Mouse (Mus musculus): Measurements from ENCODE around the gene Xylt2. TPM values are rescaled to one million over a fixed set of nuclear protein-coding genes. Genes with fewer than 3 reads are reported as not detected.
"Not testable (repeated sequence)": the region's sequence is repeated elsewhere in the genome, so short reads cannot be mapped to it uniquely, and the experiment has no call there.

Gene Xylt2
- 16.0 and 22.1 TPM in 2 replicates for total RNA-seq (2021)
- long read RNA-seq, transcript Xylt2-201 (11 exons, 3,442 nt) = major isoform, 49 of 67 reads
- long read RNA-seq, partial matches to known transcripts = 9 of 67 reads
- long read RNA-seq, other reads (novel, unspliced or antisense) = 9 of 67 reads

DNA sequence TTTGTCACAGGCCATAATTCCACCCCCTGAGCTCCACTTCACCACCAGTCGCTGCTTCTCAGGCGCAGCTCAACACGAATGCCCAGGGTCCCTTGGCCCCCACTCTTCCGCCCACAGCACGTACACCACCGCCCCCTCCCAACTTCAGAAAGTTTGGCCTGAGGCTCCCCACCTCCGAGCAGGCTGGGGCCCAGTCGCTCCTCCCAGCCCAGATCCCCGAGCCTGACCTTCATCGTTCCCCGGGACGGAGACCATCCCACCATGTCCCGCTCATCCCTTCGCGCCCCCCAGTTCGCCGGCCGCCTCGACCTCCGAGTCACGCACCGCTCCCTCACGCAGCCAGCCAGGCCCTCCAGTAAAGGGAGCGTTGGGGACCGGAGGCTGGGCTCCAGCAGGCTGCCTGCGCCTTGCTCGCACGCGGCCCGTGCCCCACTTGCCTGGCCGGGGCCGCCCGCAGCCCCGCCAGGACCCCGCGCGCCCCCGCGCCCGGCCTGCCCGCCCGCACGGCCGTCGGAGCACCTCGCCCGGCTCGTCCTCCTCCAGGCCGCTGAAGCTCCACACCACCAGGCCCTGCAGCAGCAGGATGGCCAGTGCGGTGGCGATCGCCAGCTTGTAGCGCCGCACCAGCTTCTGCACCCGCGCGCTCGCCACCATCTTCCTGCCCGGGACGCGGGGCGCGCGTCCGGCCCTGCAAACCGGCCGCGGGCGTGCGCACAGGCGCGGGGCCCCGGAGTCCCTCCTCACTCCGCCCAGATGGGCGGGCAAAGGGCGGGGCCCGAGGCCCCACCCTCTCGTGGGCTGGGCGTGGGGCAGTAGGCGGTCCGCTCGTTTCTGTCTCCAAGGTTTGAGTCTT, at the start of gene Xylt2:
Gene Xylt2 (minus strand): TSS at position 762 of the 853 bp plus-strand sequence.
- peak; percentile 94 for DNase-seq

DNA sequence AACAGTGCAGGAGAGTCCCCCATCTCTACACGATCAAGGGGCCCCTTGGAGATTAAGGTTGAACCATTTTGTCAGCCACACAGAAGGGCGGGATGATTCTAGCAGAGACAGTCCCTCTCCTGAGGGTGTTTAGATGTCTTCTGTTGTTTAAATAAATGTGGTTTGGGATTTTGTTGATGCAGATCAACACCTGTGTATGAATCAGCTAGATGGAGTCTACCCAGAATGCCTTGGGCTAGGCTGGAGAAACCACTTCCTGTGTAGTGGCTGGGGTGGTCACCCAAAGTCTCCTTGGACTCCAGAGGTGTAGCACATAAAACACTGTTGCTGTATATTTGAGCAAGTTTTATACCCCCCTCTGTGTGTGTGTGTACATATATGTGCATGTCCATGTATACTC, 41.9 kb upstream of the Xylt2 start:
- no peak for DNase-seq

- DNase-seq = no peak
Observed at GRCm38 (mm10) chr11:94718113-94718909, 41.0 kb upstream of the Xylt2 start.

DNA sequence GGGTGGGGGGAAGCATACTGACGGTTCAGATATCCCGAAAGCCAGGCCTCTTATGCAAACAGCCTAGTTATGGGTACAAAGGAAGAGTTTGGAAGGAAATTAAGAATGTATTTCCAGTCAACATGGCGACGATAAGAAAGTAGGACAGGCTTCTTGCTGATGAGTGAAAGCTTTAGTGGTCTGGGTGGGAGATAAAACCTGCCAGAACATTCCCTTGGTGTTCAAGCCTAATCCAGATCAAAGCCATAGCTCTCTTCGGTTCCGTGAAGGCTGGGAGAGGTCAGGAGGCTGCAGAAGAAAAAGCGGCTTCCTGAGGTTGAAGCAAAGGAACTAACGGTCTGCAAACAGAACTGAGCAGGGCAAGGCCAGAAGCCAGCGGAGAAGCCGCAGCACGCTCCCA, 39.9 kb upstream of the Xylt2 start:
- DNase-seq = no peak

DNA sequence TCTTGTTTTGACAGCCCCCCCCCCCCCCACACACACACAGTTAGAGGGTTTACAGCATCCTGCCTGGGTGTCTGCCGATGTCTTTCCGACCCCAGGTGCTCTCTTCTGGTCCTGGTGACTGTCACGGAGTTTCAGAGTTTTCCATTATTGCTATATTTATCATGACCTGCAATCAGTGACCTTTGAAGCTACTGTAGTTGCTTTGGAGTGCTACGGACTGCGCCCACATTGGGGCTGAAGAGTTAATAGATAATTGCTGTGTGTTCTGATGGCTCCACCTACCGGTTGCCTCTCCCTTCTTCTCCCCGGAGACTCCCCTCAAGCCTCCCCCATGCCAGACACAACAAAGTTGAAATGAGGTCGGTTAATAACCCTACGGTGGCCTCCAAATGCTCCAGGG, 39.4 kb upstream of the Xylt2 start:
- peak; percentile 47 for DNase-seq

- no peak for DNase-seq
Observed at GRCm38 (mm10) chr11:94715622-94716021, 38.3 kb upstream of the Xylt2 start.

- DNase-seq = no peak
Observed at GRCm38 (mm10) chr11:94713246-94713860, 36.0 kb upstream of the Xylt2 start.

DNA sequence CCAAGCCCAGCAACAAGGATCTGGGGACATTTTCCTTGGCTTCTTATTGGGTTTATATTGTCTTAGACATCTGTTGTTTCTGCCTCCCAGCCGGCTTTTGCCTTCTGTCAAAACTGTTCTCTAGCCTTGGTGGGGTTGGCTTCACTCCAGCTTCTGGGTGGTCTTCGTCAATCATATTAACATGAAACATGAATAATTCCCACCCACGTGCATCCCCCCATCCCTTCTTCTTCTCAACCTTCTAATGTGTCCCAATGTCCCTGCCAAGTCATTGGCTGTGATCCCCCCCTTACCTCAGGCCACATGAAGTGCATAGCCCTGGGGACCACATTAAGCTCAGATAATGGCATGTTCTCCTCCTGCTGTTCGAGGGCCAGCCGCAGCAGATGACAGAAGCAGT, 27.2 kb upstream of the Xylt2 start, which contains the start of gene Gm11541:
Gene Gm11541 (minus strand): TSS at position 28 of the 400 bp plus-strand sequence.
- DNase-seq = no peak

GRCm38 (mm10) chr11:94704020-94704419, 26.7 kb upstream of the Xylt2 start:
- DNase-seq = no peak

- no peak for DNase-seq
Observed at GRCm38 (mm10) chr11:94702216-94702610, 24.9 kb upstream of the Xylt2 start.

DNA sequence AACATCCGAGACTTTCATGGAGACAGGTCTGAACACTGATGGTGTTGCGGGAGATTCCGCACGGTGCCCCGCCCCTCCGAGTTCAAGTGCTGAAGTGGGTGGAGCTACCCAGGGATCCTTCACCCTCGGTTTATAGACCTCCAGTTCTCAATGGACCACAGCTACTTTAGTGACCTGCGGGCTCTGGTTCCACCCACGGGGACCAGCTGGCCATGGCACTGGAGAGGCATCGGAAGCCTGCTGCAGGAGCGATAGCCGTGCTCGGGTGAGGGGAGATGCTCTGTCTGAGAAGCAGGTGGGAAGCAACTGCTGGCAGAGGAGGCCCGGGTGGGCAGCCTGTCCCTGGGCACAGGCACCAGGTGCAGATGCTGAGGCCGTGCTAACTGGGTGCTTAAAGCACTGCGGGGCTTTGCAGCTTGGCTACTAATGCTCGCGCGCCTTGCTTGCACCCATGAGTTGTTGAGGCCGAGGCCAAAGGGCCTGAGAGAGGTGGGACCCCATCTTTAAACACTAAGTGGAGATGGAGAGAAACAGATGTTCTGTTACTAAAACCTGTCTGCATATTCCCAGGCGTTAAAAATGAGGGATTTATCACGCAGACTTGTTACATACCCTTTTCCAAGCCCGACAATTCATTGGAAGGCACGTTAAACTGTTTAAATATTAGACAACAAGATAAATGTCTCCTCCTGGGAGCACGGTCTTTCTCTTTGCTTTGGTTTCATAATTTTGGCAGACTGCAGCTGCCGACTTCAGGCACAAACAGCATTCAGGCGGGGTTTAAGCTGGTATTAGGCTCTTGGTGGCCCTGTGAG, 24.3 kb upstream of the Xylt2 start:
- no peak for DNase-seq

- no peak for DNase-seq
Observed at GRCm38 (mm10) chr11:94699399-94699798, 22.1 kb upstream of the Xylt2 start.

DNA sequence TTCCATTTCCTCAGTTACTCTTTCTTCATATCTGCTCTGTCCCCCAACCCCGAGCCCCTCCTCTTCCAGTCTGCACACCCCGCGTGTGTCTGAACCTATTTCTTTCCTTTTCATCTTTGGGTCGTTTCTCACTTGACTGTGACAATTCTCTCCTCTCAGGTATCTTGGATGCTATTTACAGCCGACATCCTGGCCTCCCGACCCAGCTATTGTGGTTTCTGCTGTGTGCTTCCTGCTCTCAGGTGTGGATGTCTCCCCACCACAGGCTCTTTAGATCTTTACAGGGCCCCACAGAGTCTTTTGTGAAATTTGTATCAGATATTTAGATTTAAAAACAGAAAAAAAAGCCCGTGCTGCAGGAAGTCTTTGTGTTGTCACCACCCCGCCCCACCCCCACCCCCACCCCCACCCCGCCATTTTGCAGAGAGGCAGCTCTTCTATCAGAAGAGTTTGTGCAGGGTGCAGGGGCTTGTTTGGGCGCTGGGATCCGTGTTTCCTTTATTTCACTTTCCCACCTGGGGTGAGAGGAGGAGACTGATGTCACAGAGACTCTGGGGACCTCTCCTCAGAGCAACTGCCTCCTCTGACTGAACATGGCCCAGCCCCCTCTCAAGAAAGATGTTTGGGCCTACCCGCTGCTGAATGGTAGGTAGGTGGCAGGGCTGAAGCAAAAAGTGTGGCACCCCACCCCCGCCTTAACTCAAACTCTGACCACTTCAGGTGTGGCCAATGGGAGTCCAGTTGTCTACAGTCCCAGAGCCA, 20.6 kb upstream of the Xylt2 start:
- DNase-seq = no peak

DNA sequence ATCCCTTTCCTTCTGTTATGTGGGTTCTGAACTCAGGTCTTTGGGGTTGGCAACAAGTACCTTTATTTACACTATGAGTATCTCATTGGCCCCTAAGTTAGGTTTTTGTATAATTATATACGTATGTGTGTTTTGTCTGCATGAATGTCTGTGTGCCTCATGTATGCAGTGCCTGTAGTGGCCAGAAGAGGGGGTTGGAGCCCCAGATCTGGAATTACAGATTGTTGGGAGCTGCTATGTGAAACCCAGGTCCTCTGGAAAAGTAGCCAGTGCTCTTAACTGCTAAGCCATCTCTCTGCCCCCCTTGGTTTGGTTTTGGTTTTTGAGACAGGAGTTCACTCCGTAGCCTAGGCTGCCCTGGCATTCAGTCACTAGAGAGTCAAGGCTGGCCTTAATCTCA, 19.8 kb upstream of the Xylt2 start:
- DNase-seq = no peak

- no peak for DNase-seq
Observed at GRCm38 (mm10) chr11:94695508-94695907, 18.2 kb upstream of the Xylt2 start.

DNA sequence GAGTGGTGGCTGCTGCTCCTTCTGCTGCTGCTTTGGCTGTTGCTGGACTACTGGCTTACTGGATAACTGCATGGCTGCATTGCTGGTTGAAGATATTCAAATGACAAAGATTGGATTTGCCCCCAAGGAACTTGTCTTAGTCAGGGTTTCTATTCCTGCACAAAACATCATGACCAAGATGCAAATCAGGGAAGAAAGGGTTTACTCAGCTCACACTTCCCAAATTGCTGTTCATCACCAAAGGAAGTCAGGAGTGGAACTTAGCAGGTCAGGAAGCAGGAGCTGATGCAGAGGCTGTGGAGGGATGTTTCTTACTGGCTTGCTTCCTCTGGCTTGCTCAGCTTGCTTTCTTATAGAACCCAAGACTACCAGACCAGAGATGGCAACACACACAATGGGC, 15.2 kb upstream of the Xylt2 start:
- not testable (repeated sequence) for DNase-seq

- no peak for DNase-seq
Observed at GRCm38 (mm10) chr11:94687178-94687577, 9.9 kb upstream of the Xylt2 start.

- DNase-seq = no peak
Observed at GRCm38 (mm10) chr11:94682427-94682826, 5.1 kb upstream of the Xylt2 start.

DNA sequence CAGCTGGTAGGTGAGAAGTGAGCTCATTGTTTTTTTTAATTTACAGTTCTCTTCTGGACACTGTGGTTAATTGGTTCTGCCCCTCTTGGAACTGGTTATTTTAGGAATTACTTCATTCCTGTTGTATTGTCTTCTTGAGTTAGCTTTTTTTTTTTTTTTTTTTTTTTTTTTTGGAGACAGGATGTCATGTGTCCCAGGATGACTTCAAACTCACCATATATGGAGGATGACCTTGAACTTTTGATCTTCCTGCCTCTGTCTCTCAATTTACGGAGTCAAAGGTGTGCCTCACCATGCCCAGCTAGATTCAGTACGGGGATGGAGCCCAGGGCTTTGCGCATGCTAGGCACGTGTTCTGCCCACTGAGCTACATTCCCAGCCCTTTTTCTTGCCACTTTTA, 4.3 kb upstream of the Xylt2 start:
- no peak for DNase-seq

DNA sequence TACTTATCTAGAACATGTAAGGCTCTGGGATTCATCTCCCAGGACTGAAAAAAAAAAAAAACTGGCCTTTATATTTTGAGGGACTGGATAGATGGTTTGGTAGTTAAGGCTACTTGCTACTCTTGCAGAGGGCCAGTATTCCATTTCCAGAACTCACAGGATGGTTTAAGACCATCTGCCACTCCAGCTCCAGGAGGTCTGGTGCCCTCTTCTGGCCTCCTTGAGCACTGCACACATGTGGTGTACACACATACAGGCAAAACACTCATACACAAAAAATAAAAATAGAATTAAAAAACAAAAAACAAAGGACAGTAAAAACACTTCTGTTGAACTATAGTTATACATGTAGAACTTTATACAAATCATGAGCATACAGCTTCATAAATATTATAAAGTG, 3.3 kb upstream of the Xylt2 start:
- no peak for DNase-seq

GRCm38 (mm10) chr11:94677607-94678145, 361 bp upstream of the Xylt2 start:
- DNase-seq = no peak

All from adrenal gland, postnatal 25 days (tissue).